Mouse (Mus musculus): Measurements from ENCODE around the gene Fmnl1.

DNA sequence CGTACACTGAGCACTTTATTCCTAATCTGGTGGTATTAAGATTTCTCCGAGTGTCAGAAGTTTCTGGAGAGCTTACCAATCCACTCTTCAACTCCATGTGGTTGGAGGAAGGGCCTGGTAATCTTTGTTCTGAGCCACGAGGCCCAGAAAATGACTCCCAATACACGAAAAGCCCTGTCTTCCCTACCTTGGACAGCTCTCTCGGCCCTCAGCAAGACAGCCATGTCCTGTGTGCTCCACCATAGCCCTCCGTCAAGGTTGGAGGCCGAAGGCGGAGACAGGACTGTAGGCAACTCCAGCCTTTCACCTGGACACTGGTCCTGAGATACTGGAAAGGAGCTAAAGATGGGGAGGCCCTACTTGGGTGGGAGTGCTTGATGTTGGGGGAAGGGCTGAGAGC is 39.4 kb downstream of the Fmnl1 start:
- no peak for TF ChIP-seq MYOG (IDR thresholded peaks at IDR 0.05; ENCODE audit: control insufficient read depth, extremely low read depth, insufficient read length)
- TF ChIP-seq MAX (IDR thresholded peaks at IDR 0.05): no peak

Data from C2C12 (cell line).